Mouse (Mus musculus): Measurements from ENCODE around the gene Zfp473.
"Not testable (repeated sequence)": the region's sequence is repeated elsewhere in the genome, so short reads cannot be mapped to it uniquely, and the experiment has no call there.

The Zfp473 gene

DNA sequence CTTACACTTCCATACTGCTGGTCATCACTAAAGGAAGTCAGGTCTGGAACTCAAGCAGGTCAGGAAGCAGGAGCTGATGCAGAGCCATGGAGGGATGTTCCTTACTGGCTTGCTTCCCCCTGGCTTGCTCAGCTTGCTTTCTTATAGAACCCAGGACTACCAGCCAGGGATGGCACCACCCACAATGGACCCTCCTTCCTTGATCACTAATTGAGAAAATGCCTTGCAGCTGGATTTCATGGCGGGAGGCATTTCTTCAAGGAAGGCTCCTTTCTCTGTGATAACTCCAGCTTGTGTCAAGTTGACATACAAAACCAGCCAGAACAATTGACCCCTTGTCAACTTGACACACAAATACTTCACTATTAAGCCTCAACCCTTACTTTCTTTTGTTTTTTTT, at the start of gene Zfp473:
Gene Zfp473 (minus strand): TSS at position 101 of the 400 bp plus-strand sequence.
- DNase-seq (ENCODE audit: low read depth, low spot score), result not testable (repeated sequence)

DNA sequence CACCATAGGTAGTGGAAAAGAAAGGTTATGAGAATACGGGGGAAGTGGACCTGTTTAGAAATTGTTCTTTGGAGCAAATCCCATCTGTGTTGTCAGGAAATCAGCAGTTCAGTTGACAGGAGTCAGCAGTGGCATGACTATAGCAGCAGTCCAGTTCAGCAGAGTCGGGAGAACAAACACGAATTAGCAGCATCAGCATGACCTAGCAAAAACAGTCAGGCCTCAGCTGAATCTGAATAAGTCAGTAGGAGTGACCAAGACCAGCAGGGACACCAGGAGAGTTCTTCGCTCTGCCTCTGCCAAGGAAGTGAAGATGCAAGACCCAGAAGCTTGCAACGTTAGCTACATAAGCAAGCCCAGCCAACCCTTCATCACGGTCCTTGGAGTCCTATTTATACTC, 41.9 kb upstream of the Zfp473 start:
- DNase-seq (ENCODE audit: low read depth, low spot score), result no peak

DNA sequence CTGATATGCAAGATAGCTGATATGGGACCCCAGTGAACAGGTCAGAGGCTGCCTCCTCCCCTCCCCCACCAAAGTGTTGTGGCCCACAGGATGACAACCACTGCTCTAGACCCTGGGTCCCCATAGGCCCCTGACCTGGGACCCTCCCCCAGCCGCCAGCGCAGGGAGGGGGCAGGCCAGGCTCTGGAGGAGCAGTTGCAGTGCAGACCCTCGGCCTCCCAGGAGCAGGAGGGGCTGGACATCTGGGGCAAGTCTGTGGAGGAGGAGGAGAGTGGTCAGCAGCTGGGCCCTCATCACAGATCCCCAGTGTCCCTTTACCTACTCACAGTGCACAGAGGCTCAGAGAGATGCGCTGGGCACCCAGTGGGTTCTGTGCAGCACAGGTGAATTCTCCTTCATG, 39.2 kb upstream of the Zfp473 start:
- no peak for DNase-seq (ENCODE audit: low read depth, low spot score)

DNA sequence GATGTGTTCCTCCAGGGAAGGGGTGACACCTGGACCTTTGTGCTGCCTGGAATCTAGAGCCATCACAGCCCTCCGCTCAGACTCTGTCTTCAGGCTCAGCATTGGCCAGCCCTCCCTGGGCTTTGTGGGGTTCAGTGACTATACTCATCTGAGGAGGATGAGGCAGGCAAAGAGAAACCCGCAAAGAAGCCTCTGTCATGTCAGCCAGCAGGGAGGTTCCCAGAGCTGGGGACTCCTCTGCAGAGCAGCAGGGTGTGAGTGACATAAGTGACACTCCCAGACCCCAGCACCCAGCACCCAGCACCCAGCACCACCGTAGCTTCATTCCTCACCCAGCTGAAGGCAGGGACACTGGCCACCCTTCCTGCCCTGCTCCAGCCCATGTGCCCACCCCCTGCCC, 38.7 kb upstream of the Zfp473 start:
- no peak for DNase-seq (ENCODE audit: low read depth, low spot score)

DNA sequence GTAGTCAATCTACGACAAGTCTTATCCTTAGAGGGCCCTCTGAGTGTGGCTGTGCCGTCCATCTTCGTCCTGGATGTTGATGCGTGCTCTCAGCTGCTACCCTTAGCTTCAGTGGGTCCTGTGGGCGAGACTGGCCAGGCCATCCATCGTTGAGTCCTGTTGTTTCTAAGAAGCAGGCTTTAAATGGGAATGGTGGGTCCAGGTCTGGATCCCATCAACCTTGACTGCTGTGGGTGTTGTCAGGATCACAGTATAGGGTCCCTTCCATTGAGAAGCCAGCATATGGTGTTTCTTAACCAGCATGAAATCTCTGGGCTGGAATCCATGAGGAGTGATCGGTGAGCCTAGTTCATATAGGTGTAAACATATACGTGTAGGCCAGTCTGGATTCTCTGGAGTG, 29.3 kb upstream of the Zfp473 start:
- DNase-seq (ENCODE audit: low read depth, low spot score), result no peak

DNA sequence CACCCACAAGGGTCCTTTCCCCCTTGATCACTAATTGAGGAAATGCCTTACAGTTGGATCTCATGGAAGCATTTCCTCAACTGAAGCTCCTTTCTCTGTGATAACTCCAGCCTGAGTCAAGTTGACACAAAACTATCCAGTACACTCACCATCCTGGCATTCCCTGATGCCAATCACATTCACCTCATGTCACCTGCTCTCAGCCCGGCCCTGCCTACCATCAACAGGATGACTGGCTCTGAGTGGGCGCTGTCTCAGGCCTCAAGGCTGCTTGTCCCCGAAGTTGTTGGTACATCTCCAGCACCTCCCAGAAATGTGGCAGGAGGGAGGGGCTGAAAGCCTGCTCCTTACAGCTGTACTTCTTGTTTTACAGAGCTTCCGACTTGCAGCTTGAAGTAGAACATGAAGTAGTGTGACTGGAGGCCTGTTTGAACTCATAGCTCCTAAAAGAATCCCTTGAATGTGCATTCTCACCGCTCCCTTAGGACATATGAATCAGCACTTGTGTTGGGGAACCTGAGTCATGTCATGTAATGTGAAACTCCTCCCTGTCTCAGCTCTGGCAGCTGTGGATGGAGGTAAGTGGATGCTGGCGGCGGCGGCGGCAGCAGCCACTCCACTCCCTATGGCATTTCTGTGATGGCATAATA, 26.1 kb upstream of the Zfp473 start:
- DNase-seq (ENCODE audit: low read depth, low spot score), result no peak

DNA sequence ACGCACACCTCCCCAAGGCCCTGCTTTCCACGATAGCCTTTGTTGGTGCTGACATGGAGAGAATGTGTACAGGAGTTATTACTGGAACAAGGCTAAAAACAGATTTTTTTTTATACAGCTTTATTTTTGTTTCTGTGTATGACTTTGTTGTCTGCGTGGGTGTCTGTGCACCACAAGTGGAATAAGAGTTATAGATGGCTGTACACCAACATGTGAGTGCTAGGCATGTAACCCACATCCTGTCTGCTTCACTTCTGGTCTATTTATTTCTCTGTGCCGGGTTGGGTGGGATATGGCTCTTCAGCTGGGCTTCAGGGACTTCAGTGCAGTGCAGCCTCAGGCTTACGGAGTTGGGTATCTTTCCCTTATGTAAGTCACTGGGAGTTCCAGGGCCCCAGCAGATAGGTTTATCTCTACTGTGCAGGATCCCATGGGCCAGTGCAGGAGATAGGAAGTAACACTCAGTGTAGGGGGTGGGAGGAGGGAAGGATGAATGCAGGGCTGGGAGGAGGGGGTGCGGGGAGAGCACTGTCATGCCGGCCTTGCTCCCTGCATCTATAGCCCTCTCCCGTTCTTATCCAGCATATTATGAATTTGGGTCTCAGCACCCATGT, 21.8 kb upstream of the Zfp473 start:
- DNase-seq (ENCODE audit: low read depth, low spot score), result peak; percentile 64

DNA sequence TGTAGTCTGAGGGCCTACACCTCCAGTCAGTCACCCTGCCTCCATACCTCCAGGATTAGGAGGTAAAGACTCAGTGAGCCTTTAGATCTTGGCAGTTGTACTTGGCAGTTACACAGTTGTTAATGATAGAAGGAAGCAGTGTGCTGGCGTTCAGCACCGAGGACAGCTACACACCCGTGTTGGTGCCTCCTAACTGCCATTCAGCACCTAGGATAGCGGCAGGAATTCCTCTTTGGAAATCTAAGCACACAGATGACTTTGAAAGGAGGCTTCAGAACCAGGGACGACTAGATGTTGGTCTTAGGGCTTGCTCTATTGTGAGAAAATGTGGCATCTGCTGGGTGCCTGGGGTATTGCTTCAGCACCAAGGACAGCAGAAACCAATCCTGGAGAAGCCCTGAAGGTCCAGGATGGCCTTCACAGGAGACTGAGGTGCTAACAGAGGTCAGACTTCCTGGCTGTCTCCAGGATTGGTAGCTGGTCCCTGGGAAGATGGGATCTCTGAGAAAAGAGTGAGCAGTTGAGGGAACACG, 19.3 kb upstream of the Zfp473 start:
- DNase-seq (ENCODE audit: low read depth, low spot score), result peak; percentile 54

DNA sequence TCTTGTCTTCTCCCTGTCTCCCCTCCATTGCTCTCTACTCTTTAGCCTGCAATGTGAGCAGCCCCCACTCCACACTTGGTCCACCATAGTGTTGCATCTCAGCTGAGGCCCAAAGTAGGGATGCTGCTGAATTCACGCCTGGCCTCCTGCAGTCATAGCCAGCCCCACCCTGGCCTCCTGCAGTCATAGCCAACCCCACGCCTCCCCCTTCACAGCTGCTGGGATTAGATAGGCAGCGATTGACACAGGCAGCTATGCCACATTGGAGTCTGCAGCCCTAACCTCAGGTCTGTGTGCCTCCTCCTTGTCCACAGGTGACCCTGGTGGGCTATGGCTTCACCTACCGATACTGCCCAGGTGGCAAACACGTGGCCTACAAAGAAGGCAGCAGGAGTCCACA, 17.3 kb upstream of the Zfp473 start:
- no peak for DNase-seq (ENCODE audit: low read depth, low spot score)

DNA sequence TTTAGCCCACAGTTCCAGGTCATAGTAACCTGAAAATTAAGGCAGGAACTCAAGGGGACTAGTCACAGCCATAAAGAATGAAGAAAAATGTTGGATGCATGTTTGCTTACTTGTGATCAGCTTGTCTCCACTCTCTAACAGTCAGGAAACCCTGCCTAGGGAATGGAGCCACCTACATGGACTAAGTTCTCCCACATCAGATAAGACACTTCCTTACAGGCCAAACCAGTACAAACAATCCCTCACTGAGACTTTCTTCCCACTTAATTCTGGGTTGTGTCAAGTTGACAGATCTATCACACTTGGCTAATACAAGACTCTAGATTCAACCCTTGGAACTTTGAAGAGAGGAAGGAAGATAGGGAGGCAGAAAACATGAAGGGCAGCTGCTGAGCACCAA, 9.5 kb upstream of the Zfp473 start:
- DNase-seq (ENCODE audit: low read depth, low spot score), result no peak

DNA sequence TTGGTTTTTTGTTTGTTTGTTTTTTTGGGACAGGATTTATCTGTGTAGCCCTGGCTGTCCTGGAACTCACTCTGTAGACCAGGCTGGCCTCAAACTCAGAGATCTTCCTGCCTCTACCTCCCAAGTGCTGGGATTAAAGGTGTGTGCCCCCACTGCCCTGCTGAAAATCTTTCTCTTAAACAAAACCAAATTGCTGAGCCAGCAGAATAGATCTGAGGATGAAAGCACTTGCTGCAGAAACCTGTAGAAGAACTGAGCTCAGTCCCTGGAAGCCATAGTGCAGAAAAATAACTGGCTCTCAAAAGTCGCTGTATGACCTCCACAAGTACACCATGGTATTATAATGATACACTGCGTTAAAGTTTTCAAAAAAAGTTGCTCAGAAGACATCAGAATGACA, 6.3 kb upstream of the Zfp473 start:
- no peak for DNase-seq (ENCODE audit: low read depth, low spot score)

DNA sequence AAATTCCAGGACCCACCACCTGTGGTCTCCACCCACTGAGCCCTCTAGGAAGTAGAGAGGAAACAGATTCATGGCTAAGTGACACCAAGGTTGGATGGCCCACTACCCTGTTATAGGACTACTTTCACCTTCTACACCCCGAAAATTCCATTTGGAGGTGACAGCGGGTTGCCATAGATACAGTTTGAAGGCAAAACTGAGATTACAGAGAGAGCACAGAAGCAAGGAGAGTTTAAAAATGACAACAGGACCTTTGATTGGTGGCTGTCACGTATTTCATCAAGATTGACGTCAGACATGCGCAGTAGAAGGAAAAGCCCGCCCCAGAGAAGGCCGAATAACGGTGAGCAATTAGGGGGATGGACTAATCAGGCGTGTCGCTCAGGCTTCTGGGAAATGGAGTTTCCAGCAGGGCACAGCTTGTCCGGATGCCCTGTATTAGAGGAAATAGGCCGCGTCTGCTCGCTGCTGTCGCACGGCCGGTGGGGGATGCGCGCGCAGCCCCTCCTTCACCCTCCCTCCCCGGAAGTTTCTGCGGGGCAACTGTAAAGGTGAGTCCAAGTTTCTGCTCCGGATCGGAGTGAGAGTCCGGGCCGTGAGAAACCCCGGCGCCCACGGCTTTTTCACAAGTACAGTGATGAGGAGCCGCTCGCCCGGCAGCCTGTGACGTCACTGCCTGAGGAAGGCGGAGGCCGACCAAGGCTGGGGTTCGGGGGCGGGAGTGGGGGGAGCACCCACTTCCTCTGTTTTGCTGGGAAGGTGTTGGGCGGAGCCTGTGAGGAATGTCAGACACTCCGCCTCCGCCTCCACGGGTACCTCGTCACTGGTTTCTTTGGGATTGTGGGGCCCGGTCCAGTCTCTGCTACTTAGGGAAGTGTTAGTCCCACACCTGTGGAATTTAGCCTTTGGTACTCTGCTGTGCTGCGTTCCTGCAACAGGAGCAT, 2.5 kb downstream of the Zfp473 start, which contains the start of gene Vrk3:
Gene Vrk3 (plus strand): TSS at position 313 of the 944 bp plus-strand sequence.
- peak; percentile 98 for DNase-seq (ENCODE audit: low read depth, low spot score)

DNA sequence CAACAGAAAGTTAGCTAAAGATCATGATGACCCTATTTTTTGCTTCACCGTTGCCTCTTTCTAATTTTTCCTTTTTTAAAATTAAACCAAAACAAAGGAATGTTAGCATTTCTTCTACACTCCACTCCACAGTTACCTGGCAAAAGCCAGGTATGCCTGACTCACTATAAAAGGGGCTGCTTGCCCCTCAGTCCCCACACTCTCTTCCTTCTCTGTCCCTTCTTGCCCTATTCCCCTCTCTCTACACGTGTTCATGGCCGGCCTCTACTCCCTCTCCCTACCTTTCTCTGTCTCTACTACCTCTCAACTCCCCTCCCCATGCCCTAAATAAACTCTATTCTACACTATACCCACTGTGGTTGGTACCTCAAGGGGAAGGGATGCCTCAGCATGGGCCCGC, 3.7 kb downstream of the Zfp473 start:
- DNase-seq (ENCODE audit: low read depth, low spot score), result no peak

DNA sequence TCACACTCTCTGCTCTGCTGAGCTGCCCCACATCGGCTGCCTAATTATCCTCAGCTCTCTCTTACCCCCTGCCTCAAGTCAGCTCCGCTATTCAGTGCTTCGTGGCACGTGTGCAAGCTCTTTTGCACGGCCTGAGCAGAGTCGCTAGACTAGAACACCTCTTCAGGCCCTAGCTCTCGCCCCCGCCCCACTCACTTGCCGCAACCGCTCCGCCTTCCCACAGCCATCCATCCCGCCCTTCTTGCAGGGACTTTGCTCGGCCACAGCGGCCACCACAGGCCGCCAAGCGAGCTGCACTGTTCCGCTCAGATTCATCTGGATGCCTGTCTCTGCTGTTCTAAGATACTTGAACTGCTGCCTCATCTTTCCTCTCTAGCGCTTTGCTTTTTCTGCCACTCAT, 5.8 kb downstream of the Zfp473 start:
- DNase-seq (ENCODE audit: low read depth, low spot score), result peak; percentile 92

DNA sequence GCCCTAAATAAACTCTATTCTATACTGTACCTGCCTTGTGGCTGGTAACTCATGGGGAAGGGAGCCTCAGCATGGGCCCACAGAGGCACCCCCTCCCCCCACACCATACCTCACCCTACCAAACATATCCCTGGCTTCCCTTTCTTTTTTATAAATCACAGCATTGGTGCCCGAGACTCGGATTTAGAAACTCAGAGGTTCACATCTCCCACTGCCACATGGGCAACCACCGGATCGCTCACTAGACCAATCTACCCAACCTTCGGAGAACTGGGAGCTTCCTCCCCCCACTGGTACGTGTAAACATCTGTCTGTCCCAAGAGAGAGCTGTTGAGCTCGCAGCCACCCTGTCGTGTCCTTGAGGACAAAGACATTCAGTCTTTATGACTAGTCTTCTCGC, 6.6 kb downstream of the Zfp473 start:
- DNase-seq (ENCODE audit: low read depth, low spot score), result no peak

DNA sequence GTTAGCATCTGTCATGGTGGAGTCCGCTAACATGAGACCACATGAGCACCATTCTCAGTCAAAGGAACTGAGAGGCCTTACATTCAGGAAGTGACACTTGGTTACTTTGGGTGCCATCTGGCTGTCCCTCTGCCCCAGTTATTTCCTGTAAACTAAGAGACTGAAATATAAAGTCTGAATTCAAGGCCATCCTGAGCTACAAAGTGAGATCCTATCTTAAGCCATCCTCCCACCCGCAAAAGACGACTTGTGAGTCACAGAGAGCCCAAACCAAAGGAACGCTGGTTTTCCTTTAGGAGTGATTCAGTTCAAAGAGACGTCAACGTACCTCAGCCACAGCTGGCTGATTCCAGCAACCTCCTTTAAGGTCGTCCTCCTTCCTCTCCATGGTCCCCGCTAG, 9.5 kb downstream of the Zfp473 start:
- DNase-seq (ENCODE audit: low read depth, low spot score), result no peak

DNA sequence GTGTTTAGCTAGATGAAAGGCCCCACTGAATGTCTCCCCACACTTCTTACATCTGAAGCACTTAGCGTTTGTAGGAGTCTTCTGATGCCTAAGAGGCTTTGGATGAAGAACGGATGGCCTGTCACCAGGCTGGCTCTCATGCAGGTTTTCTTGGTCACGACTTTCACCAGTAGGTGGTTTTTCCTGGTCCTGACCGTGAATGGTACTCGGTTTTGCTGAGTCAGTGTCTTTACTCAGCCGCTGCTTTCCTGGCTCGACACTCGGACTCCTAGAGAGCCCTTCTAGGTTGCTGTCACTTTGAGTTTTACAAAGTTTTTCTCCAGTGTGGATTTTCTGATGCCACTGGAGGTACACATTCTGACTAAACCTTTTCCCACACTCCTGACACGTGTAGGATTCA, 17.1 kb downstream of the Zfp473 start:
- DNase-seq (ENCODE audit: low read depth, low spot score), result no peak

DNA sequence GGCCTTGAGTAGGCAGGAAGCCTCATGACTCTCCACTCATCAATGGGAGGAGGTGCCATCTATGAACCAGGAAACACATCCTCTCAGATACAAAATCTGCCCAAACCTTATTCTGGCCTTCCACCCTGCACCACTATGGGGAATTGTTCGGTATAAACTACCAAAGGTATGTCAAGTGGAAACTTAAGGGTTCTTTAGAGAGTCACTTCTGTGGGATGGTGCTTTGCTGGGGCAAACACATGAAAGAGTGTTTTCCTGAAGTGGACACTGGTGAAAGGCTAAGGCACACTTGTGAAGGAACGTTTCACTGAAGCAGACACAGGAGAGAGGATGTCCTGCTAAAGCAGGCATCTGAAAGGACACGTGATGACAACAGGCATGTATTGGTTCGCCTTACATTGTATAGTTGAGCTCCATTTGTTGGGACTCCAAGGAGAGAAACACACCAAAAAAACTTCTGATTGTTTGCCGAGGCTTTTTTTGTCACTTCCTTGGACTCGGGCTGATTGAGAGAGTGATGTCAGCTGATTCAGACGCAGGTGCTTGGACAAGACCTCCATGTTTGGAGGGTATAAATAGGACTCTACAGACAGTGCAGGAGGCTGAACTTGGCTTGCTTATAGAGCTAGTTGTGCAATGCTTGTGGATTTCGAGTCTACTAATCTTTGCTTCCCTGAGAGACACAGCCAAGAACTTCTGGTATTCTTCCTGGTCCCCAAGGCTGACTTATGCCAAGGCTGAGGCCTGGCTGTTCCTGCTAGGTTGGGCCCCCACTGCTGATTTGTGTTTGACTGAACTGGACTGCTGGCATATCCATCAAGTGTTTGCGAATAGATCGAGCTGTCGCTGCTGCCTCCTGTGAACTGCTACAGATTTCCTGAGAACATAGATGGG, 22.5 kb downstream of the Zfp473 start:
- no peak for DNase-seq (ENCODE audit: low read depth, low spot score)

DNA sequence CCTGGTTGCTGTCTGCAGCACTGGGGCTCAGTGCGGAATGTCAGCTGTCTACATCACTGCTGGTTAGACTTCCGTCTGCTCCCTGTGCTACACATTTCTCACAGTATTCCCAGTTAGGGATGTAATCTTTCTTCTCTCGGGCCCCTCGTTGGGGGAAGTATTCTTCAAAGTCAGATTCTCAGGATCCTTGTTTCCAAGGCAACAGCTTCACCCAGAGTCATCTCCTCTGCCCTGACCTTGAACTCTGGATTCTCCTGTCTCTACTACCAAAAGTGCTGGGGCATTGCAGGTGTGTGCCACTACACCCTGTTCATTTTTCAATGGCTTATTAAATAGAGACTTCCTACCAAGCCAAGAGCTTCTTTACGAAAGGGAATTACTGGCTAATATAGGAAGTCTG, 23.7 kb downstream of the Zfp473 start:
- no peak for DNase-seq (ENCODE audit: low read depth, low spot score)

DNA sequence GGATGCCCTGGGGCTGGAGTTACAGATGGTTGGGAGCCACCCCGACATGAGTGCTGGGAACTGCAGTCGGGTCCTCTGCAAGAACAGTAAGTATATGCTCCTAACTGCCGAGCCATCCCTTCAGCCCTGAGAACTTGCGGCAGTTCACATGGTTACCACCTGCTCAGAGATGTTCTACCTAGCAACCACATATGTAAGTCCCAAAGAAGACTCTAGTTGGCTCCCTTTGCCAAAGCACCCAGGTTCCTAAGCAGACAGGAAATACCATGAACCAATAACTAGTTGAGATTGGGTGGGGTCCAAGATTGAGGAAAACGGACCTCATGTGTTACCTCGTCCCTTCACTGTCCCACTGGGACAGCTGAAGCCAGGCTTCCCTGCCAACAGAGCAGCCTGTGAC, 24.5 kb downstream of the Zfp473 start:
- DNase-seq (ENCODE audit: low read depth, low spot score), result peak; percentile 65

DNA sequence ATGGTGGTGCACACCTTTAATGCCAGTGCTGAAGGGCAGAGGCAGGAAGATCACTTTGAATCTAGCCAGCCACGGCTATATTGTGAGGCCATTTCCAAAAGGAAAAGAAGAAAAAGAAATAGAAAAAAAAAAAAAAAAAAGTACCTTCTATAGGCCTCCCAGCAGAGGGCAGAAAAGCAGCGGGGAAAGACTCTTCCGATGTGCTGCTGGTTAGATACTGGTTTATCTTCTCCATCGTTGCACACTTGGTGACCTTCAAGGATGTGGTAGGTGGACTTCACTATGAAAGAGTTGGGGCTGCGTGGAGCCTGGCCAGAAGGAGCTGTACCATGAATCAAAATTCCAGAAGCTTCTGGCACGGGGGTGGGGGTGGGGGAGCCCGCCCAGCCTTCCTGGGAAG, 26.5 kb downstream of the Zfp473 start:
- peak; percentile 67 for DNase-seq (ENCODE audit: low read depth, low spot score)

All from CD4-positive, CD25-positive, alpha-beta regulatory T cell, adult 2 months (primary cell).